Mouse (Mus musculus) c-Kit-positive CD71-positive TER-119-negative erythroid progenitor cells, embryonic 14.5 days (primary cell): ENCODE measurements around the gene Btbd9.

Experiments used
- DNase-seq: peaks from one replicate; pipeline ENCODE4 v3.0.0-alpha.2; 2013; ENCODE audit warnings: low read depth

Gene Btbd9

GRCm38 (mm10) chr17:30602175-30602574, 25.9 kb upstream of the Btbd9 start:
- no peak for DNase-seq

DNA sequence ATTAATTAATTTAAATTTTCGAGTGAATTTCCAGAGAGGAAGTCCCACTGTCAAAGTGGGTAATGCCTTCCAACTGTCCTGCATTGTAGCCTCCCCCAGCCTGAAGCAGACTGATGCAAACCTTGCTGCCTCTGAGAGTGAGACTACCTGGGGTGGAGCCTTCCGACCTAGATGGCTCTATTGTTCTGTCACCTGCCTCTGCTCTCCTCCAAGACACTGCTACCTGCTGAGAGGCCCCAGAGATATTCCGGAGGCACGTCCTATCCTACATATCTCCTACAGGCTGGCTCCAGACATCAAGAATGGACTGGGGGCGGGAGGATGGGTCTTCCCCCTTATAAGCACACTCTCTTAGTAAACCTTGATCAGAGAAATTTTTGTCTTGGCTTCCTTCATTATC, 22.0 kb upstream of the Btbd9 start:
- DNase-seq: no peak

GRCm38 (mm10) chr17:30597786-30598185, 21.5 kb upstream of the Btbd9 start:
- no peak for DNase-seq

DNA sequence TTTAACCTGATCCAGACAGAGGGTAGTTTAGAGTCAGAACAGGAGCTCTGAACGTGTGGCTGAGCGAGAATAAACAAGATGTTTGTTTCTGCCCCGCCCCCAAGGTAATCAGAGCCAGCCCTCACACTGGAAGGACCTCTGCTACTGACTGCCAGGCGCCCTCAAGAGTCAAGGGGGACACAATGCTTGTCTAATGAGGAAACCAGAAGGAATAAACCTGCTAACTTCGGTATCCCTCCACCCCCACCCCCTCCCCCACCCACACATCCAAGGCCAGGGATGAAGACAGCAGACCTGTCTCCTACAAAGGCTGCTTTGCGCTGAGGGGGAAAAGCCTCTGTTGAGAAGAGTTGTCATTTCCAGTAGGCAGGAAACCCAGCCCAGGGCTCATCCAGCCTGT, 18.6 kb upstream of the Btbd9 start:
- DNase-seq: no peak

- no peak for DNase-seq
Observed at GRCm38 (mm10) chr17:30594407-30594806, 18.1 kb upstream of the Btbd9 start.

DNA sequence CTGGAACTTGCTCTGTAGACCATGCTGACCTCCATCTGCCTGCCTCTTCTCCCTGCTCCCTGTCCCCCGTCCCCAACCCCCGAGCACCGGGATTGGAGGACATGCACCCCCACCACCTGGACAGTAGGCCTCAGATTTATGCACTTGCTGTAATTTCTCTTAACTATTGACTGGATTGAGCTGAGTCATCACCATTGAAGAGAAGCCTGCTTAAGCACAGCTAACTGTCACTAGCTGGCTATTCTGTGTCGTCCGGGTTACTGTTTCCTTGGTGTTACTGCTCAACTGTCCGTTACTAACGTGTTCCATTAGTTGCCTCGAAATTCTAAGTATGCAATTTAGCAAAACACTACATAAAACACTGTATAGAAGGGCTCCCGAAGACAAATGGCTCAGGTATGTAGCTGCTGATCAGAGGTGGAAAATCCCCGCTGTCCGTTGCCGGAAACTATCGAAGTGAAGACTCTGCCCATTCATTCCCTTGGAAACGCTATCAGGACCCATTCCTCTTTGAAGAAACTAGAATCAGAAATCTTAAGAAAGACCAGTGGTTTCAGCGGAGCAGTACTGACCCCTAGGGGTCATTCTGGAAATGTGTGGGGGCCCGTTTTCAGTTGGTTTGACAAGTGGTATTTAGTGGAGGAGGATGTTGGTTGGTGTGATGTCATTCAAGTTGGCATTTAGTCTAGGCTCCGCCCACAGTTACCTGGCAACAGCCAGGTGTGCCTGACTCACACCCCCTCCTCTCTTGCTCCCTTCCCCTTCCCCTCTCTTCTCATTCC, 14.3 kb upstream of the Btbd9 start:
- peak; percentile 49 for DNase-seq

DNA sequence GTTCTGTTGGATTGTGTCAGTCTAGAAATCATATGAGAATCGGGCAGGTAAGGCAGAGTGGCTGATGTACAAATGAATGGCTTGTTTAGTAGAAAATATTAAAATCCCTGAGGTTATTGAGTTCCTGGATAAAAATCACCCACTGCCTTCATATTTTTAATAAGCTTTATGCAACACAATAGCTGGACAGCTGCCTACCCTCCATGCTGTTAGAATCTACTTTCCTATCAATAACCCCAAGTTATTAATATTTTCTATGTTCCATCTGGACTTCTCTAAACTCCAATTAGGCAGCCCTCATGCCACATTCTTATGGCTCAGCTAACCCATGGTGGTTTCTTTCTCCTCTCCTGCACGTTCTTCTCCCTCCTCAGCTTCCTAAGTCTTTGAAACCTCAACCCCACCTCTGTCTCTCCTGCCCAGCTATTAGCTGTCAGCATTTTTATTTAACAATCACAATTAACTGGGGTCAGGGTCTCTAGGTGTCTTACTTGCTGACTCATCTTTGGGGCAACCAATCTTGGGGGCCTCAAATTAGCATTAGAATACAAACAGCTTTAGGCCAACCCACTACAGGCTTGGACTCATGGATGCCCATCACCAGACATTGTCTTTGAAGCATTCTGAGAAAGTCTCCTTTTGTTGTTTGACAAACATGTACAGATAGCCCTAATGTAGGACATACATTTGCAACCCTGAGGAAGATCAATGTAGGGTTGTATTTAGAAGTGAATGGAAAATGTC, 7.1 kb upstream of the Btbd9 start:
- no peak for DNase-seq

- DNase-seq: no peak
Observed at GRCm38 (mm10) chr17:30582313-30582712, 6.0 kb upstream of the Btbd9 start.

DNA sequence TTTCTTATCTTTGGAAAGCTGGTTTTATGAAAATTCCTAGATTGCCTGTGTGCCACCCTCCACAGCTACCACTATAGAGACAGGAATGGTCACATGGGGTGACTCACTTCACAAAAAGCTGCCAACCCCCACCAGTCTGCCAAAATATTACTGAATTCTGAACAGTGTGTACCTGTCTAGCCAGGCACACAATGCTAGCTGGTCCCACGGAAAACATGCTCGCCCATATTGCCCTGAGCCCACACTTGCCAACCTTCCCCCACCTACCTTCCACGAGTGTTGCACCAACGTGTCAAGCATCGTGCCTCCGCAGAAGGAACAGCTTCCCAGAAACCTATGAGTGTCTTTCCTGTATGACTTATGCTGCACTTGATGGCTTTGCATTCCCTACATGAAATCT, 4.9 kb upstream of the Btbd9 start:
- DNase-seq: no peak

DNA sequence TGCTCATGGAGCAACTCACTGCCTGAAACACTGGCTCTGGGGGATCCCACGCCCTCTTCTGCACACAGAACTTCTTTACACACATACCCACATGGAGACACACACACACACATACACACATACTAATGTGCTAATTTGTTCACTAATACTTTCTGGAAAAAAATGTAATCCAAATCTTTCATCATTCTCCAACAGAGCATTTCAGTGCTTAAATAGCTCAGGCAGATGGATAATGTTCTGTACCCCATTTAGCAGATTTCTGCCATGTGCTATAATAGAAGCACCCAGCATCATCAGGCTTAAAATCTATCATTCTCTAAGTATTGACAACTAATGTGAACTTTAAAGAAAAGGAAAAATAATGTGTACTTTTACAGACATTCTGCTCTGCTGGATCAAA, 4.5 kb upstream of the Btbd9 start:
- no peak for DNase-seq

- no peak for DNase-seq
Observed at GRCm38 (mm10) chr17:30576946-30577345, 658 bp upstream of the Btbd9 start.

- peak; percentile 40 for DNase-seq
Observed at GRCm38 (mm10) chr17:30575121-30575904, 975 bp downstream of the Btbd9 start.

GRCm38 (mm10) chr17:30574783-30575075, 1.6 kb downstream of the Btbd9 start:
- DNase-seq: no peak

DNA sequence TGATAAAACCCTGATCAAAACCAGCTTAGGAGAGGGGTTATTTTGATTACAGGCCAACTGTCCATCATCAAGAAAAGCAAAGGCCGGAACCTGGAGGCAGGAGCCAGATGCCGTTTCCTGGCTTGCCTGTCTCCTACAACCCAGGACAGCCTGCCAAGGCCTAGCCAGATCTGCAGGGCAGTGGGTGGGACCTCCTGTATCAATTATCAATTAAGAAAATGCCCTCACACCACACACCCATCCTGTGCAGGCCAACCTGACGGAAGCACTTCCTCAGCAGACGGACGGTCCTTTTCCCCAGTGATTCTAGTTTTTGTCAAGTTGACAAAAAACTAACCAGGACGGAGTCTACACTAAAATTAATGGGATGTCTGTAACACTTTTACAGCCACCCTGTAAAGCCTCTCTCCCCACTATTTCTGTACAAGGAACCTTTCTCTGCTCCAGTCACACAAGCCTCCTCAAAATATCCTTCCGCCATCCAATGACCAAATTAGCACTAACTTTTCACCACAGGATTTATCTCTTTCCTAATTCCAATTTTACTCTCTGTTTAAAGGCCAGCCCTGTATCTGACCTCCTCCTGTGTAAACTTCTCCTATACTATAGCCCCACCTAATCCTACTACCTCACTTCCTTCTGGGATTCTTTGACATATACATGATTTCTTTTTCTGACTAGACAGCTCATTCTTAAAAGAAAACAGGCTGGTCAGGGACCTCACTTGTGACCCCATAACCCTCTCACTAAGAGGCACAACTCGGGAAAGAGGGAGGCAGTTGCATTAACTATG, 2.1 kb downstream of the Btbd9 start:
- DNase-seq: no peak

DNA sequence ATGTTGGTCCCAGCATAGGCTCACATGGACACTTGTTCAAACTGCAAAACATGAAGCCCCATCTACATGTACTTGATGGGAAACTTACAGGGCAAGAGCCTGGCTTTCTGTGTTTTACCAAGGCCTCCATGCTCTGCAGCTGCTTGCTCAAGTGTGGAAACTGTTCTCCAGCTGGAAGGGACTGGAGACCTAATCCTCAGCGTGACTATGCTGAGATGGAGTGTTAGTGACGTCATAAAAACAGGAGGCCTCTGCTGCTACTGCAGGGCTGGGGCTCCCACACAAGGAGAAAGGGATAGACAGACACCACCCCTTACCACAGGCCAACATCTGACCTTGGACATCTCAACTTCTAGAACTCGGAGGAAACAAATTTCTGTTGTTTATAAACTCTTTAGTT, 5.3 kb downstream of the Btbd9 start:
- no peak for DNase-seq

GRCm38 (mm10) chr17:30570173-30570572, 6.1 kb downstream of the Btbd9 start:
- no peak for DNase-seq

DNA sequence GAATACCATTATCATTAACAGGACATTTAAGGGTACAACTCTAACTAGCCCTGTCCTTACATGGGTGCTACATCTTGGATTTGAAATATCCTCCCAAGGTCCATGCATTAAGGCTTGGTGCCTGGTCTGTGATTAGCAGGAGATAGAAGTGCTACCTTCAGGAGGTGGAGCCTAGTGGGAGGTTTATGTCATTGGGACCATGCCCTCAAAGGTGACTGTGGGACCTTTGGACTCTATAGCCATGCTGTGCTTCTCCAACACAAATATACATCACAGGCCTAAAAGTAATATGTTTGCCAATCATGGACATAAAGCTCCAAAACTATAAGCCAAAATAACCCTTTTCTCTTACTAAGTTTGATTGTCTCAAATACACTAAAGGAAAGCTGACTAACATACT, 7.8 kb downstream of the Btbd9 start:
- no peak for DNase-seq

DNA sequence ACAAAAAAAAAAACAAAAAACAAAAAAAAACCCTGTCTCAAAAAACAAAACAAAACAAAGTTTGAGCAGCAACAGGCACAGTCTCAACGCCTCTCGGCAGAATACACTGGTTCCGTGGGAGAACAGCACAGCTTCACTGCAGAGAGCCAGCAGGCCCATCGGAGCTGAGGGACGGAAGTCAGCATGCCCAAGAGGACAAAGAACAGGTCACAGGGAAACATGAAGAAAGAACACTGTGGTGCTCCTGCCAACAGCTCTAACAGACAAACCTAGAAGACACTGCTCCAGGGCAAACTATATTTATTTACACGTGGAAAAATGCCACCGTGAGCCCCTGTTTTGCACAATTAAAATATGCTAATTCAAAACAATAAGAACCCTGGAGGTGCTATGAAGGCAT, 11.3 kb downstream of the Btbd9 start:
- DNase-seq: no peak

DNA sequence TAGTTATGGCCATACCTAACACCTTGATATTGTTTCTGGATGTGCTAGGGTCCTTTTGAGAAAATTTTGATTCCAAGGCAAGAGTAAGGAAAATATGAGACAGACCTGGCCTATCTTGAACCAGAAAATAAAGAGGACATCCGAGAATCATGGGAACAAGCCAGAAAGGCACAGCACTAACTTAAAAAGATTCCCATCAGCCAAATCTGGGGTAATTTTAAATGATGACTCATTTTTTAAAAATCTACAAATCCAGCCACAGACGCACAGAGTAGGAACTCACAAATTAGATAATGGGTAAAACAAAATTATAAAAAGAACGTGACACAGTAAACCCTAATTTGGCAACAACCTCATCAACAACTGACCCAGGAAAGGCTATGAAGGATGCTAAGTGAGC, 11.9 kb downstream of the Btbd9 start:
- no peak for DNase-seq

GRCm38 (mm10) chr17:30563484-30564075, 12.7 kb downstream of the Btbd9 start:
- no peak for DNase-seq

GRCm38 (mm10) chr17:30562770-30563169, 13.5 kb downstream of the Btbd9 start:
- no peak for DNase-seq

DNA sequence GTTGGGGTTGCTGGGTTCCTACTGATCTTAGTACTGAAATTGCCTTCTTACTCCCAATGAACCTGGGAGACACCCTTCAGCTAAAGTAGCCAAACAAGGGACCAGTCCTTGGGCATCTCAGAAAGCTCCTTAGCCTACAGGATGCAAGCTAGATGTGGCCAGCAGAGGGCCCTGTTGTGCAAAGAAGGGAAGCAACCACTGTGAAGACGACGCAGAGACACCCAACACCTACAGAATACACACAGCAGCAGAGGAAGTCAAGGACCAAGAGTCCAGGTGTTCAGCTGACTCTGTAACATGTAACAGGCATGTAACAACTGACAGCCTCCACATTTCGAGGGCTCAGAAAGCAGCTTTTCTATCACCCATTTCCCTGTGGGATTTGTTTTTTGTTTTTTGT, 16.8 kb downstream of the Btbd9 start:
- DNase-seq: peak; percentile 82
